Mouse (Mus musculus): ENCODE results near the gene Ldb2. TPM values are rescaled to one million over a fixed set of nuclear protein-coding genes. Genes with fewer than 3 reads are reported as not detected.

Ldb2 gene
- polyA plus RNA-seq, 1 experiment from 2014 or later, result 48.7 TPM

DNA sequence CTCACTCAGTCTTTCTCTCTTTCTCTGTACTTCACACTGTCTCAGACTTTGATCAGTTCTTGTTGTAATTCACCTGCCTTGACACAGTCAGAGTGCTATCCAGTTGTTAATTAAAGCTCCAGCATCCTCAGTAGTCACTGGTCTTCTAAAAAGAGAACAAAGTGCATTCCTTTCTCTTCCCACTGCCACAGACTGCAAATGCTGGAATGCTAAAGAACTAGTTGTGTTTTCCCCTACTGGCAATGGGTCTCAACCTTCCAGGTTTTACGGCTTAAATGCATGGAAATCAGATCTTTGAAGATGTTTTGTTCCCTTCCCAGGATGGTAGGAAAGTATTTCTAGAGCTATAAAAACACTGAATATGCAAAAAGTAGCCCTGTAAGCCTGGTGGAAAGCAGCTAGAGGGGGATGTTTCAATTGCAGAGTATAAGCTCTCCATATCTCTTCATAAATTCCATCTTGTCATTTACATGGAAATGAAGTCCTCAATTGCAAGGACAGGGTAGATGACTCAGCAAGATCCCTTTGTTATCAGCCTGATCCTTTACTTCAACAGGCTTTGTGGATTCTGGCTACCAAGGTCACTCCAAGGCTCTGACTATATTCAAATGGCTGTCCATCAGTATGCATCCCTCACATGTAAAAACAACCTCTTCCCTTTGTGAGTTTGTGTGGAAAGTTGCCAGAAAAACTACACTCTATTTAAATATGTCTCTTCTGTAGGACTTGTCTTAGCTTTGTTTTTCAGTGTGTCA, 45.1 kb downstream of the Ldb2 start:
- H3K27ac ChIP-seq, result no peak overlapping the region
- H3K4me3 ChIP-seq, result no peak overlapping the region
- no peaks in the 10 kb centered on the region for H3K36me3 ChIP-seq
- no peak for DNase-seq (ENCODE audit: low spot score)
- H3K4me1 ChIP-seq, result peaks cover 13% of the 10 kb centered on the region
- 63% methylated on average over 1 of the region's 1 CpGs for WGBS
- H3K9me3 ChIP-seq (replicated peaks), result no peaks in the 10 kb centered on the region
- no peaks in the 10 kb centered on the region for H3K27me3 ChIP-seq (ENCODE audit: low read depth, poor library complexity, severe bottlenecking)

DNA sequence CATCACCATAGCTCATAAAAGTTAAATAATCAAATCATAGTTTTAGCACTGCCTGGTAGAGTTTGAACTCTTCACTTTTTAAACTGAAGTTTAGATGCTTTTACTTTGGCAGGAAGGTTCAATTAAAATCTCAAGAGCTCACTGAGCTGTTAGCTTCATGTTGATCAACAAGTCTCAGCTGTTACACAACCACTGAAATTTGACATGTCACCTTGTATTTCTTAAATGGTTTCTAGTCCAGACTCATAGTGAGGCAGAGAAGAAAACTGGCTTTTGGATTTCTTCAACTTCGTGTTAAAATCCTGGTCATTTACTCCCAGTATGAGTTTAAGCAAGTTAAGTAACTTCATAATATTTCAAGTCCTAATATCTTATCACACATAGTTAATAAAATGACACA, 53.8 kb downstream of the Ldb2 start:
- DNase-seq (ENCODE audit: low spot score), result no peak
- no peaks in the 10 kb centered on the region for H3K36me3 ChIP-seq
- H3K4me3 ChIP-seq, result no peak overlapping the region
- no peak overlapping the region for H3K27ac ChIP-seq
- WGBS, result 87% methylated on average over 1 of the region's 1 CpGs
- H3K9me3 ChIP-seq (replicated peaks), result no peaks in the 10 kb centered on the region
- no peaks in the 10 kb centered on the region for H3K27me3 ChIP-seq (ENCODE audit: low read depth, poor library complexity, severe bottlenecking)
- H3K4me1 ChIP-seq, result peaks cover 19% of the 10 kb centered on the region

DNA sequence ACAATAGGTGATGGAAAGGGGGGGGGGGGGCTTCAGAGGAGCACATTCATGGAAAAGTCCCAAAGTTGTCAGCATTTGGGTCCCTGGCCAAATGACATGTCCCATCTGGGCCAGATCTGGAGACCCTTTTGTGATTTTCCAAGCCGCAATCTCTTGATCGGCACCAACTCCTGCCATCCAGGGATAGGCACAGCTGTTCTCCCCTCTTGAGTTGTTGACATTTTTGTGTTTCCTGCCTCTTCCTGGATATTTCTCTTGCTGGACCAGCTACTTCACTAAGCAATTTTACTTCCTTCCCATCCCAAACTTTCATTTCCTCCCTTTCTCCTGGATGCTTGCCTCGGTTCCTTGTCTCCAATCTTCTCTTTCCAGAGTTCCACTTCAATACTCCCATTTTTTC, 63.1 kb downstream of the Ldb2 start:
- H3K36me3 ChIP-seq, result 0 out of 2 replicates have a peak, but pooled peaks cover 3% of the 10 kb centered on the region
- H3K27me3 ChIP-seq (ENCODE audit: low read depth, poor library complexity, severe bottlenecking), result no peaks in the 10 kb centered on the region
- H3K4me3 ChIP-seq, result no peak overlapping the region
- no peak for DNase-seq (ENCODE audit: low spot score)
- WGBS, result 89% methylated on average over 3 of the region's 3 CpGs
- no peaks in the 10 kb centered on the region for H3K4me1 ChIP-seq
- H3K27ac ChIP-seq, result no peak overlapping the region
- no peaks in the 10 kb centered on the region for H3K9me3 ChIP-seq (replicated peaks)

- Histone ChIP-seq H3K27ac (no peak overlapping the region), H3K27me3 (ENCODE audit: low read depth, poor library complexity, severe bottlenecking) (no peaks in the 10 kb centered on the region), H3K9me3 (replicated peaks) (no peaks in the 10 kb centered on the region), H3K4me3 (no peak overlapping the region), H3K36me3 (0 out of 2 replicates have a peak, but pooled peaks cover 3% of the 10 kb centered on the region), H3K4me1 (peaks cover 5% of the 10 kb centered on the region; the same call in 1 of the 2 replicates)
- WGBS, result 93% methylated on average over 3 of the region's 3 CpGs
- DNase-seq (ENCODE audit: low spot score), result no peak
These were observed 65.3 kb downstream of the Ldb2 start for GRCm38 (mm10) chr5:44734131-44734723.

DNA sequence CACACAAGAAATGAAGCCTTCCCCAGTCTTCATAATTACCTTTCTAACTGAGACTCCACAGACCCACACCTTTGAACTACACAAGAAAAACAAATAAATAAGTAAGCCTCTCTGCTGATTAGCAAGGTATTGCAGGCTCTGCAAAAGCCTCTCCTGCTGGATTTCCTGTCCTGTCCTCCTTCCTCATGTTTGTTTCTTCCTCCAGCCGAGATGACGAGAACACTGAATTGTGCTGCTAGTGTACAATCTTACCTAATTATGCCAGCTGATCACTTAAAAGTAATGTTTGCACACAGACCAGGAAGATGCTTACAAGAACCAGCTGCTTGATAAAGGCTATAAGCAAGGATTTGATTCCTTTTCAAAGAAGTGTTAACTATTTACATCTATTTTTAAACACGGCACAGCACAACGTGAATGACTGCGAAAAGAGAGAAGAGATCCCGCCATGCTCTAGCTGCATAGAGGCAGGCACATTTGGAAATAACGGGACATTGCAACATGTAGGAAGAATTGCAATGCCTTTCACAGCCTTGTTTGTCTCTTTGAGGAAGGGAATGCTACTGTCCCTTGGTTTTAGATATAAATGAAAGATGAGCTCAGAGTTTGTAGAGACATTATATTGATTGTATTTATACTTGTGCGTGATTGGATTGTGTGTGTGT, 69.7 kb downstream of the Ldb2 start:
- H3K9me3 ChIP-seq (replicated peaks), result no peaks in the 10 kb centered on the region
- no peak overlapping the region for H3K27ac ChIP-seq
- peaks cover 16% of the 10 kb centered on the region for H3K4me1 ChIP-seq
- H3K4me3 ChIP-seq, result no peak overlapping the region
- DNase-seq (ENCODE audit: low spot score), result no peak
- 76% methylated on average over 8 of the region's 8 CpGs for WGBS
- no peaks in the 10 kb centered on the region for H3K27me3 ChIP-seq (ENCODE audit: low read depth, poor library complexity, severe bottlenecking)
- H3K36me3 ChIP-seq, result no peaks in the 10 kb centered on the region

GRCm38 (mm10) chr5:44727995-44728394, 71.5 kb downstream of the Ldb2 start:
- peaks cover 18% of the 10 kb centered on the region for H3K4me1 ChIP-seq
- H3K27me3 ChIP-seq (ENCODE audit: low read depth, poor library complexity, severe bottlenecking), result no peaks in the 10 kb centered on the region
- H3K27ac ChIP-seq, result no peak overlapping the region
- no peak overlapping the region for H3K4me3 ChIP-seq
- no peak for DNase-seq (ENCODE audit: low spot score)
- H3K9me3 ChIP-seq (replicated peaks), result no peaks in the 10 kb centered on the region
- H3K36me3 ChIP-seq, result no peaks in the 10 kb centered on the region
- 93% methylated on average over 11 of the region's 11 CpGs for WGBS

GRCm38 (mm10) chr5:44726546-44727476, 72.7 kb downstream of the Ldb2 start:
- H3K27me3 ChIP-seq (ENCODE audit: low read depth, poor library complexity, severe bottlenecking), result no peaks in the 10 kb centered on the region
- H3K4me1 ChIP-seq, result peaks cover 20% of the 10 kb centered on the region
- DNase-seq (ENCODE audit: low spot score), result no peak
- H3K9me3 ChIP-seq (replicated peaks), result no peaks in the 10 kb centered on the region
- H3K27ac ChIP-seq, result peak overlapping the region; percentile 46
- no peaks in the 10 kb centered on the region for H3K36me3 ChIP-seq
- whole genome bisulfite sequencing, result 75% methylated on average over 14 of the region's 14 CpGs
- H3K4me3 ChIP-seq, result no peak overlapping the region

GRCm38 (mm10) chr5:44725501-44725900, 74.0 kb downstream of the Ldb2 start:
- Histone ChIP-seq H3K27ac (no peak overlapping the region), H3K9me3 (replicated peaks) (no peaks in the 10 kb centered on the region)

GRCm38 (mm10) chr5:44719872-44720271, 79.6 kb downstream of the Ldb2 start:
- no peak for DNase-seq (ENCODE audit: low spot score)
- no peak overlapping the region for H3K4me3 ChIP-seq
- no peaks in the 10 kb centered on the region for H3K27me3 ChIP-seq (ENCODE audit: low read depth, poor library complexity, severe bottlenecking)
- no peaks in the 10 kb centered on the region for H3K36me3 ChIP-seq
- no peaks in the 10 kb centered on the region for H3K9me3 ChIP-seq (replicated peaks)
- H3K27ac ChIP-seq, result no peak overlapping the region
- 88% methylated on average over 1 of the region's 1 CpGs for WGBS
- H3K4me1 ChIP-seq, result peaks cover 4% of the 10 kb centered on the region; the same call in 1 of the 2 replicates

More at GRCm38 (mm10) chr5:44725501-44725900, 74.0 kb downstream of the Ldb2 start:
- no peak for DNase-seq (ENCODE audit: low spot score)
- H3K27me3 ChIP-seq (ENCODE audit: low read depth, poor library complexity, severe bottlenecking), result no peaks in the 10 kb centered on the region
- H3K4me1 ChIP-seq, result peaks cover 20% of the 10 kb centered on the region
- H3K4me3 ChIP-seq, result no peak overlapping the region
- H3K36me3 ChIP-seq, result no peaks in the 10 kb centered on the region
- 91% methylated on average over 2 of the region's 2 CpGs for WGBS

DNA sequence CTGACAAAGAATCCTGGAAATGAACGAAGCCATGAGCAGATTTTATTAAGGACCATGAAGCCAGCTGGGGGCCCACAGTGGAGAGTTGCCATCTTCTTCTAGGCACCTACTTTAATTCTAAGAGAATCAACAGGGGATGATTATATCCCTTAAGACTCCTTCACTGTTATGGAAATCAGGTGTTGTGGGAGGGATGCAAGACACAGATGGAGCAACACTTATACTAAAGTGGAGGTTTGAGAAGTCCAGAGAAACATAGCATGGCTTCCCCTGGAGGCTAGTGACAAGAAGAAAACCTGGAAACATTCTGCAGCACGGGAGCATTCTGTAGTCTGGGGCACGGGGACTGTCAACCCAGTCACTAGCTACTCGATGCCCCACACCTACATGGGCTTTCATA, 85.0 kb downstream of the Ldb2 start:
- WGBS, result 67% methylated on average over 4 of the region's 4 CpGs
- Histone ChIP-seq H3K27me3 (ENCODE audit: low read depth, poor library complexity, severe bottlenecking) (no peaks in the 10 kb centered on the region), H3K4me1 (peaks cover 15% of the 10 kb centered on the region), H3K9me3 (replicated peaks) (no peaks in the 10 kb centered on the region), H3K27ac (no peak overlapping the region), H3K4me3 (no peak overlapping the region), H3K36me3 (no peaks in the 10 kb centered on the region)
- DNase-seq (ENCODE audit: low spot score), result no peak

DNA sequence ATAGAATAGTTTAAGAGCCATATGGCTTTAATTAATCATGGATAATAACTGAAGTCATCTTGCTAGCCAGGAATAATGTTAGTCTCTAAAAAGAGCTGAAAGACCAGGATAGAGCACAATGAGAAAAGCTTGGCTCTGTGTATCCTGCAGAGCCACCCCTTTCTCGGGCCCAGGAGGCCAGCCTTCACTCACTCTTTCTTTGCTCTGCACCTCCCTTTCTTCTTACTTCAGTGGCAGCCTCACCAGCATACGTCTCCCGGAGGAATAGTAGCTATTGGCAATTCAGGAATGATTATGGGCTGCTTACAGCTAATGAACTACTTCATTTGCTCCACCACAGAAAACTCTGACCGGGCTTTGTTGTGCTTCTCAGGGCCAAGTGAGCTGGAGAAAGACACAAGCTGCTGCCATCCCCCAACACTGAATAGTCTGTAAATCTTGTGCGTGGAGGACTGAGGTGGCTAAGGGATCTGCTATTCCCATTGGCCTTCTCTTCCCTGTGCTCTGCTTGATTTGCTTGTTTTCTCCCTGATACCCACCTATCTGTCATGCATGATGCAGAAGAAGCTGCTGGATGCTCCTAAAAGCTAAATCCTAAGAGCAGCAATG, 86.2 kb downstream of the Ldb2 start:
- DNase-seq (ENCODE audit: low spot score), result no peak
- WGBS, result 46% methylated on average over 5 of the region's 5 CpGs
- Histone ChIP-seq H3K27me3 (ENCODE audit: low read depth, poor library complexity, severe bottlenecking) (no peaks in the 10 kb centered on the region), H3K4me1 (peaks cover 15% of the 10 kb centered on the region), H3K27ac (peak overlapping the region; percentile 47; the same call in 1 of the 2 replicates), H3K4me3 (no peak overlapping the region), H3K36me3 (no peaks in the 10 kb centered on the region), H3K9me3 (replicated peaks) (no peaks in the 10 kb centered on the region)

DNA sequence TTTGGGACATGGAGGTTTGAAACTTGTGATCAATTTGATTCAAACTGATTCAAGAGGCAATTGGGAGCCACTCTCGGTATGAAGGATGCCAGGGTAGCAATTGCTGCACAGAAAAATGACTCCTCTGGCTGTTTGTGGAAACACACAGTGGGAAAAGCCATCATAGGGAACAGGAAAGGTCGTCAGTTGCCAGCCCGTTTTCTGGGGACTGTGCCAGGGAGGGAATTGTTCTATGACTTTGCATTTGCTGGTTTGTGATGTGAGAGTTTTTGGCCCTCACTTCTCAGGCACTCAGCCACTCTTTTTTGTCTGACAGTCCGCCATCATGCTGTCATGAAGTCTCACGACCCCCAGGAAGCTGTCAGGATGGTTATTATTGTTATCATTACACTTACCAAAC, 88.3 kb downstream of the Ldb2 start:
- no peak for DNase-seq (ENCODE audit: low spot score)
- Histone ChIP-seq H3K36me3 (no peaks in the 10 kb centered on the region), H3K27ac (no peak overlapping the region), H3K27me3 (ENCODE audit: low read depth, poor library complexity, severe bottlenecking) (no peaks in the 10 kb centered on the region), H3K4me1 (peaks cover 26% of the 10 kb centered on the region), H3K4me3 (no peak overlapping the region), H3K9me3 (replicated peaks) (no peaks in the 10 kb centered on the region)
- 73% methylated on average over 5 of the region's 5 CpGs for WGBS

Measured in limb, embryonic 10.5 days (tissue).